Mouse (Mus musculus) CH12.LX (cell line): ENCODE results near the gene Eif4ebp2. TPM values are rescaled to one million over a fixed set of nuclear protein-coding genes. Genes with fewer than 3 reads are reported as not detected.

Experiments
- DNase-seq: peaks from one replicate; pipeline ENCODE4 v3.0.0-alpha.2; 2013; ENCODE audit errors: extremely low read depth
- H3K27ac ChIP-seq: 2 replicates; pipeline ENCODE4 v1.5.1; 2012; ENCODE audit warnings: low read depth, mild to moderate bottlenecking, control low read depth, moderate library complexity; ENCODE audit not compliant: insufficient read depth
- H3K27me3 ChIP-seq: replicated peaks from 2 replicates; pipeline ENCODE3; 2012; ENCODE audit warnings: inconsistent platforms
- H3K36me3 ChIP-seq, 2 experiments: replicated peaks in 1 of 2; 2 replicates each; pipeline versions ENCODE3 to v1.6.1; 2012; ENCODE audit warnings: inconsistent platforms in 1 of 2, low read length in 1 of 2, mild to moderate bottlenecking in 1 of 2, mixed read lengths in 1 of 2, moderate library complexity in 1 of 2; ENCODE audit not compliant: control insufficient read depth in 1 of 2, insufficient read depth in 1 of 2
- H3K4me1 ChIP-seq, 2 experiments: 2 replicates each; pipeline ENCODE4 v1.6.1; 2012; ENCODE audit warnings: inconsistent platforms in 1 of 2, moderate library complexity in 1 of 2; ENCODE audit not compliant: insufficient read depth in 2 of 2, control insufficient read depth in 1 of 2
- H3K4me2 ChIP-seq: 2 replicates; pipeline ENCODE4 v1.6.1; 2012; ENCODE audit warnings: low read depth, mild to moderate bottlenecking, control low read depth; ENCODE audit not compliant: poor library complexity, insufficient read depth, severe bottlenecking
- H3K4me3 ChIP-seq, 3 experiments: fragments of 150-350 bp in 1 of 3; sonication (generic) in 1 of 3; replicated peaks in 1 of 3; 2 replicates each; pipeline versions ENCODE3 to v1.5.1; 2011 to 2012; ENCODE audit warnings: low read depth in 2 of 3, low read length in 2 of 3, mild to moderate bottlenecking in 2 of 3, moderate library complexity in 2 of 3, control low read depth in 1 of 3, improper control_type of control experiment in 1 of 3, inconsistent platforms in 1 of 3, mixed read lengths in 1 of 3; ENCODE audit not compliant: poor library complexity in 1 of 3
- H3K79me2 ChIP-seq: replicated peaks from 2 replicates; pipeline ENCODE4 v1.6.1; 2012; ENCODE audit warnings: mild to moderate bottlenecking, moderate library complexity; ENCODE audit not compliant: control insufficient read depth, poor library complexity, insufficient read depth, severe bottlenecking; ENCODE audit errors: extremely low read depth
- H3K9ac ChIP-seq: 2 replicates; pipeline ENCODE4 v1.6.1; 2012; ENCODE audit warnings: low read depth, mild to moderate bottlenecking, control low read depth, moderate library complexity; ENCODE audit not compliant: insufficient read depth
- H3K9me3 ChIP-seq: replicated peaks from 2 replicates; pipeline ENCODE3; 2012; ENCODE audit warnings: low read length, inconsistent platforms, mixed read lengths
- BHLHE40 ChIP-seq: IDR thresholded peaks from 2 replicates; pipeline ENCODE4 v1.6.1; 2011; ENCODE audit warnings: mild to moderate bottlenecking, low read depth, low read length, improper control_type of control experiment
- CTCF ChIP-seq, 2 experiments: IDR thresholded peaks in 1 of 2; conservative IDR thresholded peaks in 1 of 2; 2 replicates each; pipeline ENCODE4 v1.5.1; 2011 to 2012; ENCODE audit warnings: low read depth in 2 of 2, low read length in 2 of 2, improper control_type of control experiment in 1 of 2, inconsistent platforms in 1 of 2, mild to moderate bottlenecking in 1 of 2, moderate library complexity in 1 of 2
- E2F4 ChIP-seq: IDR thresholded peaks from 2 replicates; pipeline ENCODE4 v1.6.1; 2011; ENCODE audit warnings: low read depth, low read length, improper control_type of control experiment; ENCODE audit not compliant: insufficient replicate concordance
- ELF1 ChIP-seq: IDR thresholded peaks from 2 replicates; pipeline ENCODE4 v1.6.1; 2014; ENCODE audit warnings: low read depth, mild to moderate bottlenecking, inconsistent platforms, low read length, improper control_type of control experiment
- ETS1 ChIP-seq: conservative IDR thresholded peaks from 2 replicates; pipeline ENCODE4 v1.6.1; 2012; ENCODE audit warnings: low read depth, mild to moderate bottlenecking, inconsistent platforms, low read length, improper control_type of control experiment, moderate library complexity
- HCFC1 ChIP-seq: IDR thresholded peaks from 2 replicates; pipeline ENCODE4 v1.6.1; 2012; ENCODE audit warnings: low read depth, mild to moderate bottlenecking, inconsistent platforms, low read length, improper control_type of control experiment
- IRF4 ChIP-seq: IDR thresholded peaks from 2 replicates; pipeline ENCODE4 v1.6.1; 2014; ENCODE audit warnings: low read depth, mild to moderate bottlenecking, inconsistent platforms, low read length, improper control_type of control experiment
- JUN ChIP-seq: IDR thresholded peaks from 2 replicates; pipeline ENCODE4 v1.6.1; 2011; ENCODE audit warnings: low read depth, mild to moderate bottlenecking, low read length, improper control_type of control experiment, moderate library complexity; ENCODE audit not compliant: insufficient read depth
- KAT2A ChIP-seq: IDR thresholded peaks from 2 replicates; pipeline ENCODE4 v1.6.1; 2012; ENCODE audit warnings: low read length, improper control_type of control experiment, inconsistent platforms; ENCODE audit not compliant: insufficient replicate concordance
- MAFK ChIP-seq: IDR thresholded peaks from 2 replicates; pipeline ENCODE4 v1.6.1; 2011; ENCODE audit warnings: low read length, improper control_type of control experiment; ENCODE audit not compliant: insufficient replicate concordance
- MXI1 ChIP-seq: IDR thresholded peaks from 2 replicates; pipeline ENCODE4 v1.6.1; 2011; ENCODE audit warnings: mild to moderate bottlenecking, low read depth, low read length, improper control_type of control experiment
- NELFE ChIP-seq: IDR thresholded peaks from 2 replicates; pipeline ENCODE4 v1.6.1; 2011; ENCODE audit warnings: low read depth, low read length, improper control_type of control experiment
- NRF1 ChIP-seq: IDR thresholded peaks from 2 replicates; pipeline ENCODE4 v1.6.1; 2014; ENCODE audit warnings: low read depth, mild to moderate bottlenecking, inconsistent platforms, low read length, improper control_type of control experiment, moderate library complexity
- PAX5 ChIP-seq: IDR thresholded peaks from 2 replicates; pipeline ENCODE4 v1.6.1; 2012; ENCODE audit warnings: low read length, inconsistent platforms, mixed read lengths
- POLR2A ChIP-seq: IDR thresholded peaks from 2 replicates; pipeline ENCODE4 v1.6.1; 2011; ENCODE audit warnings: low read depth, mild to moderate bottlenecking, improper control_type of control experiment, low read length
- POLR2AphosphoS2 ChIP-seq: IDR thresholded peaks from 2 replicates; pipeline ENCODE4 v1.6.1; 2011; ENCODE audit warnings: low read depth, low read length, improper control_type of control experiment
- TBP ChIP-seq: conservative IDR thresholded peaks from 2 replicates; pipeline ENCODE4 v1.6.1; 2011; ENCODE audit warnings: low read depth, low read length, improper control_type of control experiment
- TCF12 ChIP-seq: IDR thresholded peaks from 2 replicates; pipeline ENCODE4 v1.6.1; 2014; ENCODE audit warnings: low read depth, mild to moderate bottlenecking, inconsistent platforms, low read length, improper control_type of control experiment
- UBTF ChIP-seq: IDR thresholded peaks from 2 replicates; pipeline ENCODE4 v1.6.1; 2012; ENCODE audit warnings: low read depth, mild to moderate bottlenecking, inconsistent platforms, low read length, improper control_type of control experiment, moderate library complexity
- USF2 ChIP-seq: conservative IDR thresholded peaks from 2 replicates; pipeline ENCODE4 v1.6.1; 2011; ENCODE audit warnings: low read depth, low read length, improper control_type of control experiment
- ZC3H11A ChIP-seq: IDR thresholded peaks from 2 replicates; pipeline ENCODE4 v1.6.1; 2012; ENCODE audit warnings: low read depth, mild to moderate bottlenecking, inconsistent platforms, low read length, improper control_type of control experiment
- ZKSCAN1 ChIP-seq: IDR thresholded peaks from 2 replicates; pipeline ENCODE4 v1.6.1; 2012; ENCODE audit warnings: low read depth, inconsistent platforms, low read length, improper control_type of control experiment, borderline replicate concordance
- dilution Hi-C: fragments of 300-500 bp; cut with MboI; formaldehyde crosslinking; loops from 2 replicates; pipeline ENCODE4 v1.14.3; 2020; ENCODE audit warnings: low sequenced_read_pairs; ENCODE audit not compliant: extremely low pct_unique_long_range_greater_than_20kb, extremely low pct_ligation_motif_present
- in situ Hi-C: fragments of 300-500 bp; cut with MboI; formaldehyde crosslinking; loops from 3 replicates; pipeline ENCODE4 v1.14.3; 2019; ENCODE audit warnings: low sequenced_read_pairs, low pct_ligation_motif_present, low pct_unique_long_range_greater_than_20kb, mixed read lengths
- polyA plus RNA-seq: library from polyadenylated mRNA; unstranded; fragments of >175 nt; gene quantifications from 2 replicates; pipeline ENCODE4 v1.2.1, GENCODE M21; 2012; ENCODE audit warnings: low read depth; ENCODE audit not compliant: insufficient read length
- total RNA-seq, 2 experiments: library from RNA; depleted of rRNA; stranded (reverse); fragments of 300-350 nt in 1 of 2; fragments of >200 nt in 1 of 2; gene quantifications; 2 replicates each; pipeline ENCODE4 v1.2.3; 2012 to 2014

Gene Eif4ebp2
- total and polyA plus RNA-seq, 3 experiments, result 7.5 to 73.2 (median 16.4) TPM

DNA sequence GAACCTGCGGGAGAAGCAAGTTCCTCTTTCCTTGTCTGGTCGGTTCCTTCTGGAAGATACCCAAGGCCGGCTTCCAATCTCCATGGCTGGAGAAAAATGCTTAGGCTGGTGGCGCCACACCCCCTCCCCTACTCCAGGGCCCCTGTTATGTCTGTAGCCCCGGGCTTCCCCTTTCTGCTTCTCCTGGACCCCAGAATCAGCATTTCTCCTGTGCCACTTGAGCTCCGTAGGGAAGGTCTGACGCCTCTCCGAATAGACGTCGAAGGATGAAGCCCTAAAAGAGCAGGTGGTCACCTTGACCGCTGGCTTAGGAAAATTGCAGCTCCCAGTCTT, 68.8 kb downstream of the Eif4ebp2 start:
- TF ChIP-seq ZC3H11A (no peak), CTCF (conservative IDR thresholded peaks at IDR 0.05 in 1 of 2, IDR thresholded peaks at IDR 0.05 in 1 of 2; ENCODE audit: low read depth in 2 of 2, low read length in 2 of 2) (no peak), IRF4 (no peak), POLR2A (no peak), MAFK (no peak), BHLHE40 (no peak), E2F4 (no peak), USF2 (no peak), ETS1 (no peak), NELFE (no peak), JUN (no peak), MXI1 (no peak), TCF12 (no peak), HCFC1 (no peak), TBP (no peak), UBTF (no peak), ZKSCAN1 (no peak)
- TF ChIP-seq, all 38 proteins: peak for 0
- Histone ChIP-seq H3K4me3 (peak overlapping the region; percentile 32 to 61 (median 56)), H3K9me3 (no peaks in the 10 kb centered on the region), H3K36me3 (no peaks in the 10 kb centered on the region), H3K27me3 (peaks cover 19% of the 10 kb centered on the region), H3K79me2 (no peaks in the 10 kb centered on the region), H3K27ac (no peak overlapping the region), H3K4me2 (peak overlapping the region; percentile 70), H3K9ac (peak overlapping the region; percentile 23), H3K4me1 (peaks cover 7 to 45% of the 10 kb centered on the region in 2 experiments)
- dilution Hi-C loops (no loop called here), in situ Hi-C loops (no loop called here)
- DNase-seq, result no peak

DNA sequence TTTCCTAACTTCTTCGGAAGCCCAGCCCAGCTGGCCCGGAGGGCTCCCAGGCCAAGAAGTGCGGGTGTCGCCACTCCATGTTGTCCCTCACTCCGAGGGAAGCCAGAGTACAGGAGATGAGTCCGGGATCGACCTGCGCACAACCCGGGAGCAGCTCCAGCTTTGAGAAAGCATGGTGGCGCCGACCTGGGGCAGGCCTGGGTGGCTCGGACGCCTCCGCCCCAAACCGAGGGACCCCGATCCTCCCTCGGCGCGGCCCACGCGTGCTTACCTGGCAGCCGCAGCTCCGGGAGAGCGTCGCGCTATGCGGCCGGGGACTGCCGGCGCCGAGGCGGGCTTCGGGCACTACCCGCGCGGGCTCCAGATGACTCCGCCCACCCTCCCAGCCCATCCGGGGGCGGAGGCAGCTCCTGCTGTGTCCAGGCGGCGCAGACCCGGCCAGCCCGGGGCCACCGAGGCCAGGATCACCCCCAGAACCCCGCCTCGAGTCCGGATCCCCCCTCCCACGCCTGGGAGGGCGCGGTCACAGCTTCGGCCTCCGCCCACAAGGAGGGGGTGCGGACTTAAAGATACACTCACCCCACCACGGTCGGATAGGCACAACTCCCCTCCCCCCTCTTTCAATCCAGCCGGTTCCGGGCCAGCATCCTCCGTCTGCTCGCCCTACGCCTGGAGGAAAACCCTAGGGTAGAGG, 69.3 kb downstream of the Eif4ebp2 start, which contains the start of gene Pald1:
Pald1 (minus strand) TSS at position 510 of the 694 bp plus-strand sequence.
- no peak within 1 kb of the TSS for H3K27ac ChIP-seq
- DNase-seq, result peak; percentile 23
- dilution Hi-C loops, result no loop called here

More for the DNA sequence above, 69.3 kb downstream of the Eif4ebp2 start, which contains the start of gene Pald1:
- H3K27me3 ChIP-seq, result peaks cover 19% of the 10 kb centered on the region
- no peaks in the 10 kb centered on the region for H3K9me3 ChIP-seq
- H3K79me2 ChIP-seq, result no peaks in the 10 kb centered on the region
- peak within 1 kb of the TSS; percentile 70 for H3K4me2 ChIP-seq
- in situ Hi-C loops, result no loop called here
- H3K4me3 ChIP-seq, result peak within 1 kb of the TSS; percentile 32 to 61 (median 56)
- peaks cover 7 to 45% of the 10 kb centered on the region in 2 experiments for H3K4me1 ChIP-seq
- no peaks in the 10 kb centered on the region for H3K36me3 ChIP-seq
- TF ChIP-seq E2F4, result no peak
- TF ChIP-seq PAX5, result no peak
- TF ChIP-seq MXI1, result no peak
- no peak for TF ChIP-seq ZC3H11A
- TF ChIP-seq TCF12, result peak; percentile 34; the same call in 1 of the 2 replicates
- no peak for TF ChIP-seq ELF1
- no peak for TF ChIP-seq KAT2A
- TF ChIP-seq POLR2A, result peak; percentile 38; the same call in 1 of the 2 replicates
- no peak for TF ChIP-seq TBP
- no peak for TF ChIP-seq POLR2AphosphoS2
- peak; percentile 22; the same call in 1 of the 2 replicates for TF ChIP-seq NRF1
- peak within 1 kb of the TSS; percentile 23 for H3K9ac ChIP-seq
